Mouse (Mus musculus) inflammation-experienced regulatory T-cells, adult 6 months (primary cell): ENCODE measurements around the gene H2afj. TPM values are rescaled to one million over a fixed set of nuclear protein-coding genes. Genes with fewer than 3 reads are reported as not detected.

ENCODE experiments used
- ATAC-seq: one replicate; pipeline ENCODE4 v1.8.0; 2017
- polyA plus RNA-seq, 3 experiments: library from polyadenylated mRNA; unstranded; fragments of 100-300 nt; shearing (Covaris generic); gene quantifications; one replicate each; pipeline ENCODE4 v1.2.1; 2017

H2afj gene
- polyA plus RNA-seq, 3 experiments from 2014 or later: 112 to 120 (median 112) TPM

DNA sequence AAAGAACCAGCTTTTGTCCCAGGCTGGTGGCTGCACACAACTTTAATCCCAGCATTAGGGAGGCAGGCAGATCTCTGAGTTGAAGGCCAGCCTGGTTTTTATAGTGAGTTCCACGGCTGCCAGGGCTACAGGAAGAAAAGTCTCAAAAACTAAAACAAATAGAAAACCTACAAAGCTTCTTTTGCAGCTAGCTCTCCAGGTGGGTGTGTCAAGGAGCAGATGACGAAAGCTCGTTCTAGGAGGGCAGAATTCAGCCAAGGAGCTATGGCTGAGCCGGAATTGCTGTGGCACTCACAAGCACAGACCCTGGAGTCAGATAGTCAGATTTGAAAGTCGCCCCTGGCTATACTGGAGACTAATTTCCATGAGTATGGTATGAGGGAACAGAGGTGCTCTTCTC, 1.2 kb upstream of the H2afj start:
- no peak for ATAC-seq

GRCm38 (mm10) chr6:136807395-136808013, 540 bp upstream of the H2afj start:
- ATAC-seq: no peak

DNA sequence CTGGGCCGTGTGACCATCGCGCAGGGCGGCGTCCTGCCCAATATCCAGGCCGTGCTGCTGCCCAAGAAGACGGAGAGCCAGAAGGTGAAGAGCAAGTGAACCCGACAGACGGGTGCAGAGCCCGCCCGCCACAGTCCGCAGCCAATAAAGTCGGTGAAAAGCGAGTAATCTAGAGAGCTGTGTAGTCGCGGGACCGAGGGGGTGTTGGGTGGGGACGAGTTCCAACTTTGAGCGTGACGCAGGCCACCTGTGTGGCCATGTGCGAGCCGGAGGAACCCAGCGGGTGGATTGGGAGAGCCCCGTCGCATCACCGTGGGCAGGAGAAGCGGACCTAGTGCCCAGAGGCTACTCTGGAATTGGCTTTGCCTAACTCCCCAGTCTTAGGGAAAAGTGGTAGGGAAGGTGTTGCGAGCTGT, 595 bp downstream of the H2afj start:
- peak; percentile 5 for ATAC-seq

GRCm38 (mm10) chr6:136809077-136809476, 1.0 kb downstream of the H2afj start:
- peak; percentile 46 for ATAC-seq

GRCm38 (mm10) chr6:136809673-136810072, 1.6 kb downstream of the H2afj start:
- ATAC-seq: no peak

DNA sequence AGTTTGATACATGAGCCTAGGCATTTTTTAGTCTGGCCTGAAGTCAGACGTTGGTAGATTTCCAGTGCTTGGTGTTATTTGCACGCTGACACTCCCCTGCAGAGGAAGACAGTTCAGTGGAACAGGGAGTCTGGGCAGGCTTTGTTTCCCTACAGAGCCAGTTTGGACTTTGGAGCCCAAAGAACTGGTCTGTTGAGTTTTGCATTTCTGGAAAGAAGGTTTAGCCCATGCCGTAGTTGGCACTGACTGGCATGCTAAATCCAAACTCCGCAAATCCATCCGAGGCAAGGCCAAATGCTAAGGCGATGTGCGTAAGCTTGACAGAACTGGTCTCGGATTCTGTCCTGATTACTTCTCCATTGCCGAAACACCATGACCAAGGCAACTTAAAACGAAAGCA, 3.2 kb downstream of the H2afj start:
- ATAC-seq: no peak

GRCm38 (mm10) chr6:136813117-136813516, 5.1 kb downstream of the H2afj start:
- ATAC-seq: no peak

- no peak for ATAC-seq
Measured at GRCm38 (mm10) chr6:136815381-136815780, 7.3 kb downstream of the H2afj start.

GRCm38 (mm10) chr6:136816826-136817225, 8.8 kb downstream of the H2afj start:
- no peak for ATAC-seq

DNA sequence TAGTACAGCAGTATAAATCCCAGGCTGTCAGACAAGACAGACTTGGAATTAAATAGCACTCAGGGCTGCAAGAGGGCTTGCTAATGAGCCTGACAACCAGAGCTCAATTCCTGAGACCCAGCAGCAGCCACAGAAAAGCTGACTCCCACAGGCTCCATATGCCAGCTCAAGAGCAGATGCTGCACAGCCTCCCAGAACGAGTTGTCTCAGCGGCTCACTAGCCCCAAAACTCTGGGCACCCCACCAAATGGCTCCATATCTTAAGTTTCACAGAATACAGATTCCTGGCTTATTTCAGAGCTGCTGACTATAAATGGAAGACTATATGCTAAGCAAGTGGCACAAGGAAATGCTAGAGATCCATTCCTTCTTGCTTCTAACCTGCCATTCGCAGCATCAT, 9.5 kb downstream of the H2afj start:
- no peak for ATAC-seq

DNA sequence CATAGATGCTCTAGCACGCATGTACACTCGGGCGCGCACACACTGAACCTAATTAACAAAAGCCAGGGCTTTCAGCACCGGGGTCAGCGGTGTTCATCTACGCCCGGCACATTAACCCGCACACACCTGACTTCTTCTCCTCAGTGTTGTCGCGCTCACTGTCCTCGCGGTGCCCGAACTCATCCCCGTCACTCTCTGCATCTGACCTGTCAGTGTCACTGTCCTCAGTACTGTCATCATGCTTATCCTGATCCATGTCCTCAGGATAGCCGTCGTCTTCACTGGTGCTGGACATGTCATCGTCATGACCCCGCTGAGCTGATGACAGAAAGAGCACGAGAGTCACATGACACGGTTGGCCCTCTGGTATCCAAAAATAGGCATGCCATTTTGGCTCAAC, 12.3 kb downstream of the H2afj start:
- no peak for ATAC-seq

DNA sequence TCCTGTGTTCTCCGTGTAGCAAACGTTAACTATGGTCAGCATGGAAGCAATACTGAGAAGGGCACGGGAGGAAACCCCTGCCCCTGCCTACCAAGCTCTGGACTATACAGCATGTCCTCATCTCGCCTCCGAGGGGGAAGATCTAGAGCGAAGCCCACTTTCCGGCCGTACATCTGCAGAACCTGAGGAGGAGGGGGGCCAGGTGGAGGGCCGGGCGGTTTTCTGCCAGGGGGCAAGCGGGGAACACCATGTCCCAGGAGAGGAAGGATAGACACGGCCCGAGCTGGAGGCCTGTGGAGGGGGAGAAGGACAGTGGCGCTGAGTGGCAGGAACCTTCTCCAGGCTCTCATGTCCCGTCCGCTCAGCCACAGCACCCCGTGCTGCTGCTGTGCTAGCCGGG, 13.0 kb downstream of the H2afj start:
- no peak for ATAC-seq

DNA sequence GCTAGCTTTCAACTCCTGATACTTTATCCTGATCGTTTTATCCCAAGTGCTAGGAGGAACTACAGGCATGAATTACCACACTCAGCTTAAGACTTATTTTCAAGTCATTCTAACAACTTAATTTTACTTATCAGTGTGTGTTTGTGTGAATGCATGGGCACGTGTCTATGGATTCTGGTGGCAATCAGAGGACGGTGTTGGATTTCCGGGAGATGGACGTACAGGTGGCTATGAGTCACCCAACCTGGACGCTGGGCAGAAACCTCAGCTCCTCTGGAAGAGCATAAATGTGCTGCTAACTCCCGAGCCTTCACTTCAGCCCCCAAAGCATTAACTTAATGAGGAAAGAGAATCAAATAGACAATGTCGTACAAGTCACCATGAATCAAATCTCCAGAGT, 16.9 kb downstream of the H2afj start:
- no peak for ATAC-seq

DNA sequence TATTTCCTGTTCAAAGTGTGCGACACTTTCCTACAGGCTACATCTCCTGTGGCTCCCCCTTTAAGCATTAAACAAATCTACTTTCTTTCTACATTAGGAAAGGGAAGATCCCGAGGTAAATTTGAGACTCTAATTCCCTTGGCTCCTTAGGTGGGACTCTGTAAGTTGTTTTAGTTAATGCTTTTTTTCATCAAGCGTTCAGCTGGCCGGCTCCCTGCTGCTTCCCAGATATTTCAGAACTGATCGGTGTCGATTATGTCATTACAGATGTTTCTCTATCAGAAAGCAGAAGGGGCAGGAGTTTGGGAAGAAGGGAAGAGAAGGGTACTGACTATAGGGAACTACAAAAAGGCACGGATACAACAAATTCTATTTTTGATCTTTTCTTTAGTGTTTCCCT, 19.1 kb downstream of the H2afj start:
- ATAC-seq: no peak

DNA sequence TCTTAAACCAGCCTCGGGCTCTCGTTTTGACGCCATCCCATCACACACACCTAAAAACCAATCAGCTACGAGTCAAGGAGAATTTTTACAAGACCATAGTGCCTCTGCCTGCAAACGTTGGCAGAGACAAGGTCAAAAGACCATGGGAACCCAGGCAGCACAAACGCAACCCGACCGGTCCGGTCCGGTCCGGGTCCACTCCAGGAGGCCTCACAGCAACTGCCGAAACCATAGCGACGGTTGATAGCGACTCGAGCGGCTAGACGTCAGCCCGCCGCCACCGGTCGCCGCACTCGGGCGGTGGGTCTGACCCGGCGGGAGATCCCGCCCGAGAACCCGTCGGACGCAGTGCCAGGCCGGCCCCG, 19.5 kb downstream of the H2afj start, which contains the start of gene BC049715:
Gene BC049715, plus strand, starts transcription at position 111 of the 365 bp plus-strand sequence.
- no peak for ATAC-seq

DNA sequence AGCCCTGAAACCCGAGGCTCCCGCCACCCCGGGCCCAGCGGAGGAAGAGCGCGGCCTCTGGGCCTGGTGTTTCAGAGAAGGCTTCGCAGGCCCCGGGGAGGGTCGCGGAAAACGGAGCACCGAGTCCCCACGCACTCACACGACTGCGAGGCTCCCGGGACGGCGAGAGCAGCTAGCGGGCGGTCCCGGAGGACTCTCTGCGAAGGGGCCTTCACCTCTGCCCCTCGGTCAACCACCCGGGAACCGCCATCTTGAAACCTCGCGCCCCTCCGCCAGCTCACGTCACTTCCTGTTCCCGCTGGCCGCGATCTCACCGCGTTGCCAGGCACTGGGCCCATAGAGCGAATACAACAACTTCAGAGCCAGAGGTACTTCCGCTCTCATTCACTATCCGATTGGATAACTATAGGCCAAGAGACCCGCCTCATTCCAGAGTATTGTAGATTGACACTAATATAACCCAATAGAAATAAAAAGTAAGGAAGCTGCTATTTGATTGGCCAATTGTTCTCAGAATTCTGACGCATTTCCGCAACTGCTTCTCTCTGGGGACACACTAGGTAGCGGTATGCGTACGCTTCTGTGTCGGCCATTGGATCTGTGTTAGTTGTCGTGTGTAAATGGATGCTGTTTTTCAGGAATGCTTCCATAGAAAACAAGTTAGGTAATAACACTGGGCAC, 20.0 kb downstream of the H2afj start, which contains the start of gene Wbp11:
Gene Wbp11, minus strand, starts transcription at position 353 of the 681 bp plus-strand sequence.
- peak; percentile 99 for ATAC-seq

GRCm38 (mm10) chr6:136828681-136829080, 20.6 kb downstream of the H2afj start:
- ATAC-seq: no peak

- no peak for ATAC-seq
Measured at GRCm38 (mm10) chr6:136831712-136832111, 23.7 kb downstream of the H2afj start.

- ATAC-seq: peak; percentile 38
Measured at GRCm38 (mm10) chr6:136835352-136835751, 27.3 kb downstream of the H2afj start, which contains the start of gene Smco3. Gene Smco3, minus strand, starts transcription at chr6:136835452.

GRCm38 (mm10) chr6:136837323-136837722, 29.3 kb downstream of the H2afj start:
- ATAC-seq: no peak

DNA sequence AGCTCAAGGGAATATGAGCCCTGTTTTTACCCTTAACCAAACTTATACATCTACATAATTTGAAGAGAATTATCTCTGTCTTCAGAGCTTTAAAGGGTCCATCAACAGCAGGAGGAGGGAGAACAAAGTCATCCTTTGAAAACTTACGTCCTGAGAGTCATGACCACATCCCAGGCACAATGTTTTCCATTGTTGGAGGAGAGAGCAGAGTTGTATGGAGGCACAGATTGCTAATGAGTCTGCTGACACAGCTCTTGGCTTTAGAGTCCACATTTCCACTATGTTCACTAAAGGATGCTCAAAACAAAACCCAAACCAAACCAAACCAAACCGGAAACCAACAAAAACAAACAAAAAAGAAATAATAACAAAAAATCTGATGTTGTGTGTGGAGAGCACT, 36.9 kb downstream of the H2afj start:
- no peak for ATAC-seq

DNA sequence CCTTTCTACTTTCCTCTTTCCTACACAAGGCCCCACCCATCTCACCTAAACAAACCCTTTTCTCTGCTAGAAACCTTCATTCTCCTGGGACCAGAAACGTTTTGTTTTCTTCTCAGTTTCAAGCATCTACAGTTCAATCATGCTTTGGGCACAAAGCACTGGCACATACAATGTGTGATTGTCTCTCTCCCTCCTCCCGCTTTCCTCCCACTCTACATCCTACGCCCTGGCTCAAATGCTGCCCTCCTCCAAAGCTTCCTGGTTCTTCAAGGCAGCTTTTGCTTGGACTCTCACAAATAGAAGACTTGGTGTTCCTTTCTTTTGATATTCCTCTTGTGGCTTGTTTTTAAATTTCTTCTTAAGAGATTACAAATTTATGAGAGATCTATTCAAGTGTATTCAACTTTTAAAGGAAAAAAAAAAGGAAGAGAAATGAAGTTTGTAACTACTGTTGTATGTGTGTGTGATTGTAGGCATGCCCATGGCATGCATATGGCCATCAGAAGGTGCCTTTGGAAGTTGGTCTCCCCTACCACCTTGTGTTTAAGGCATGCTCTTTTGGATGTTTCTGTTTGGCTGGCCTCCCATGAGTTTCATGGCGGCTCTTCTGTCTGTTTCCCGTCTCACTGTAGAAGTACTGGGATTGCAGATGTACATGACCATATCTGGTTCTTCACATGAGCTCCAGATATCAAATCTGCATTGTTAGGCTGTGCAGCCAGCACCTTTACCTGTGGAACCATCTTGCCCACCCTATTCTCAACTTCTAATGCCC, 37.8 kb downstream of the H2afj start:
- ATAC-seq: no peak

DNA sequence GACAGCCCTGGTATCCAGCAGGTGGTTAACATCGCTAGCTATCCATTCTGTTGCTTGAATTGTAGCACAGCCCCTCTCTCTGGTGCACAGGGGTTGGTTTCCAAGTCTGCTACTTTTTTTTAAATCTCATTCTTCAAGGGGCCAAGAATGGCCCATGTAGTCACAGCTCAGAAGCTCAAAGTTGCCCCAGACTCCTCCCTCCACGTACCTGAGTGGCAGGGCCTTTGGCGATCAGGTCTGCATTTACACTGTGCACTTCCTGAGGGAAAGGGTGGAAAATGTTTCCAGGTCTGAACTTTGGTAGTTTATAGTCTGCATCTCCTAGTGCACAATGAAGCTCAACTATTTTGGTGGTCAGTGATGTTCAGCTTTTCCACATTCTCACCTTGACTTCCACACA, 39.2 kb downstream of the H2afj start:
- ATAC-seq: no peak

DNA sequence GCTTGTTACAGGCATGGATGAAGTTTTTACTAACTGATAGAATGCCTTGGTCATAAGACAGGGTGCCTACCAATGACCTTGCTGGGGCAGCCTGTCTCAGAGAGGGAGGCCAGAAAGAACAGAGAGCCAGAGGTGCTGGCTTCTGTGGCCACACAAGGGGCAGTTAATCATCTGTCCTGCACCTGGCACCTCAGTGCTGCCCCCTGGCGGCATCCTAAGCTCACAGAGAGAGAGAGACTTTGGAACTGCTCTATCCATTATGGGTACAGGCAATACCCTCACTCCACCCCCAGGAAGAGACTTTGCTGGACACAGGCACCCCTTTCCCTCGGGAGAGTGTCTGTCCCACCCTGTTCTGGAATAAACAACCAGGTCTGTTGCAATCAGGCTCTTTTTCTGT, 39.7 kb downstream of the H2afj start:
- peak; percentile 43 for ATAC-seq
